Mouse (Mus musculus): Measurements from ENCODE around the gene Brd7.

The Brd7 gene

DNA sequence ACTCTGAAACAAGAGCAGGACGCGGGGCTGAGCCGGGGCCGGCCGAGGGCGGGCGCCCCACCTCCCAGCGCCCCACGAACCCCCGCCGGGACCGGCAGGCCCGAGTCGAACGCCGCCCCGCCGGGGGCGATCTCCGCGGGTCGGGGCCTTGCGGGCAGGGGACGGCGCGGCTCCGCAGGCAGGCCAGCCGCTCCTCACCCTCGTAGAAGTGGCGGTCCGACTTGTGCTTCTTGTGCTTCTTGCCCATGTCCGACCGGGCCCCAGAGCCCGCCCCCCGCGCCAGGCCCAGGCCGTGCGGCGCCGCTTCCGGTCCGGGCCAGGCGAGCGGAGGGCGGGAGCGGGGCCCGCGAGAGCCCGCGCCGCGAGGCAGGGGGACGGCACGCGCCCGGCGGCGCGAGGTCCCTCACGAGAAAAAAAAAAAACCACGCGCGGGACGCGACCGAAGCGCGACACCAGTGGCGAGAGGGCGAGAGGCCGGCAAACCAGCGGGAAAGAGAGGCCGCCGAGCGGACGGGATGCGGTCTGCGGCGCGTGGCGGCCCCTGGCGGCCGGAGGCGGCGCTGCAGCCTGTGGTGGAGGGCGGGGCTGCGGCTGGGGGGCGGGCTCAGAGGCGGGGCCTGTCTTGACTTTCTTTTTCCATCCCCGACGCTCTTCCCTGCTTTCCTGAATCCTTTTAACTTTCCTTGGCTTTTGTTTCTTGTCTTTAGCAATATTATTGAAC, at the start of gene Brd7:
Gene Brd7 (minus strand): TSS at position 487 of the 721 bp plus-strand sequence.
- DNase-seq (ENCODE audit: low spot score in 2 of 2), result peak; percentile 74 to 83

DNA sequence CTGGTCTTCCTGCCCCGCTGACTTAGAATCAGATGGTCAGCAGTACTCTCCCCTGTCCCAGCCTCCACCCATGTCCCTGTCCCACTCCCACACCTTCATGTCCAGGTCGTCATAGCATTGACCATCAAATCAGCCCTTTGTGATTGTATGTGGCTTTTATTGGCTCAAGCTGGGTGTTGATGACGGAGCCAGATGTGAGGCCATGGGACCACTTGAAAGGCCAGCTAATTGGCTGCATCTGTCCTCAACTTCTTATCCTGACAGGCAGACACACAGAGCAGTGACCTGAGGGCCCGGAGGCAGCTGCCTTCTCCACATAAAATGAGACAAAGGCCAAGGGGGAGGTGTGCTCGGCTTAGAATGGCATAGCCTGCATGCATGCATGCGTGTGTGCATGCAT, 49.5 kb upstream of the Brd7 start:
- no peak for DNase-seq (ENCODE audit: low spot score in 2 of 2)

DNA sequence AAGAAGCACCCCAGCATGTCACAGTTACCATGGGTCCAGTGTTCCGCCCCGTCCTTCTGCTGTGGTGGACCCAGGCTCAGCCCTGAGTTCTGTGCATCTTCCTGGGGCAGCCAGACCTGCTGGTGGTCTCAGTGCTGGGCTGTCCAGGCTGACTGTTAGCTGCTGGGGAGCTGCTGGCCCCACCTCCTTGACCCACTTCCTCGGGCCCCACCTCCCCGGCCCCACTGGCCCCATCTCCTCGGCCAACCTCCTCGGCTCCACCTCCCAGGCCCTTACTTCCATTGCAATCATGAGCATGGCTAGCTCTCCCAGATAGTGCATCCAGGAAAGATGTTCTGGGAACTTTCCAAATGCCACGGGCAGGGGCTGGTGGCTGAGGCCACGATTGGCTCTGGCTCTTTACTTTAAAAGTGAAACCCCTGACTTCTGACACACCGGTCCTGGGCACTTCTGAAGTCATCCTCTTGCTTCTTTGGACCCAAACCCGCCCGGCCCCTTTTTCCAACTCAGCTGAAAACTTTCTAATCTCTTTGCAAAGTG, 47.5 kb upstream of the Brd7 start:
- DNase-seq (ENCODE audit: low spot score in 2 of 2), result no peak

DNA sequence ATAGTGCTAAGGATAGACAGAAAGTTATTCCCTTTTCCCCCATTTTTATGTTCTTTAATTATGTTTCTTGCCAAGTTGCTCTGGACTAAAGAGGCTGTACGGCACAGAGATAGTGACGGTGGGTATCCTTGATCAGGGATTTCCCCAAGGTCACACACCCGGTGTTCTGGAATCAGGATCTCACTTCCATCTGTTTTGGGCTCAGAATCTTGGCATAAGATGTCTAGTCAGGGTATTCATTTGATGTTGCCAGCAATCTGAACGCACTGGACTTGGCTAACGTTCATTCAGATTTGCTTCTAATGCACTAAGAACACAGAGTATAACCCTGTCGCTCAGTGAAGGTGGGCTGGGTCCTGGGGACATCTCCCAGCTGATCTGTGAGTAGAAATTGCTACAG, 45.7 kb upstream of the Brd7 start:
- no peak for DNase-seq (ENCODE audit: low spot score in 2 of 2)

DNA sequence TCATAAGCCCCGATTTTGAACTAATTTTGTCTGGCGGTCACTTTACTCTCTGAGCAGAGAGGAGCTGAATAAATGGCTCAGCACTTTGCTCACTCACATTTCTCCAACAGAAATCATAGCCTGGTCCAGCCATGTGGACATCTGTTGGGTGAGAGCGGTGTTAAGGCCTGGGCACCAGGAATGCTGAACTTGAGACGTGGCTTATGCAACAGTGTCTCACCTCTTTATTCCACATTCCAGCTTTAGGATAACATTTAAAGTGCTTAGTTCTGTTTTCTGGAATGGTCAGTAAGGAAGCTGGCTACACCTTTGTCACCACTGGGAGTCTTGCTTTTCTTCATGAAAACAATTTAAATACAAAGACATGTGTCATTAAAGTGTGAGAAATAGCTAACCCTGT, 36.1 kb upstream of the Brd7 start:
- no peak for DNase-seq (ENCODE audit: low spot score in 2 of 2)

DNA sequence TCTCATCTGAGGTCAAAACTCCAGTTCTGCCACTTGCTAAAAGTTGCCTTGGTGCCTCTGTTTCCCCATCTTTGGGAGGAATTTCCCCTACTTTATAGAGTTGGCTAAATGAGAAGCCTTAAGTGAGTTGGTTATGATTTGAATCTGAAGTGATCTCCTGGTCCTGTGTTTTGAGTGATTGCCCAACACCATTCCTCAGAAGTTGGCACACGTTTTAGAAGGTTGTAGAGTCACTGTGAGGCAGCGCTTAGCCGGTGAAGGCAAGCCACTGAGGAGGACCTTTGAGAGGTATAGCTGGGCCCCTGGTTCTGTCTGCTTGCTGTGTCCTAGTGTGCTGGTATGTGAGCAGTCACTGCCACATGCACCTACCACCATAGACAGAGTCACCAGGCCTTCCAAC, 31.3 kb upstream of the Brd7 start:
- DNase-seq (ENCODE audit: low spot score in 2 of 2), result no peak

DNA sequence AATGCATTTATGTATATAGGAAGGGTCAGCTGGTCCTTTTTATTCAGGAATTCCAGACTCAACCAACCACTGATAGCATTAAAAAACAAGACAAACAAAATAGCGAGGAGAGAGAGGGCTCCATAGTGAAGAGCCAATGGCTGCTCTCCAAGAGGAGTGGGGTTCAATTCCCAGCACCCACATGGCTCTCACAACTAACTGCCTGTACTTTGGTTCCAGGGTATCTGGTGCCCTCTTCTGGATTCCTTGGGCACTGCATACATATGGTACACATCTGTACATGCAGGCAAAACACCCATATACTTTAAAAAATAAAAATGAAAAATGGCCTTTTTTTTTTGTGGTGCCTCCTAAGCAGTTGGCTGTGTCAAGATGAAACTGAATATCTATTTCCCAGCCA, 28.8 kb upstream of the Brd7 start:
- peak; percentile 19 to 37 for DNase-seq (ENCODE audit: low spot score in 2 of 2)

DNA sequence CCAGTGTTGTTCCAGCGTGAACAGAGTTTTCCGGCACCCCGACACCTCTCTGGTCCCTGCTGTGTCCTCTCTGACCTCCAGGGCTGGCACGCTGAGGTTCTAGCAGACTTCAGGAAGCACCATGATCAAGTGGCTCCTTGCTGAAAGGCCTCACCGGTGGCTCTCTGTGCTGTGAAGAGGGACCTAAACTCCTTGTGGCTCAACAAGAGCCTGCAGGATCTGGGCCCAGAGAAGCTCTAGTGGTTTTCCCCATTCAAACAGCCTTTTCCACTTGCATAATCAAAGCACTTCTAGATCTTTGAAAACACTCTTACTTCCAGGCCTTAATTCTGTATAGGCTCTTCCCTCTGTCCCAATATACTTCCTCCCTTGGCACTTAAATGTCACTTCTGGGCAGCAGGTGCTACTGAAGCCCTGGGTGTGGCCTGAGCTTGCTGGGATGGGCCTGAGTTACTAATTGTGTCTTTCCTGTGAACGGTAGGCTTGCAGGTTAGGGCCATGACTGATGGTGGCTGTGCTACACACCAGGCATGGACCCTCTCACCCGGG, 26.8 kb upstream of the Brd7 start:
- DNase-seq (ENCODE audit: low spot score in 2 of 2), result no peak

DNA sequence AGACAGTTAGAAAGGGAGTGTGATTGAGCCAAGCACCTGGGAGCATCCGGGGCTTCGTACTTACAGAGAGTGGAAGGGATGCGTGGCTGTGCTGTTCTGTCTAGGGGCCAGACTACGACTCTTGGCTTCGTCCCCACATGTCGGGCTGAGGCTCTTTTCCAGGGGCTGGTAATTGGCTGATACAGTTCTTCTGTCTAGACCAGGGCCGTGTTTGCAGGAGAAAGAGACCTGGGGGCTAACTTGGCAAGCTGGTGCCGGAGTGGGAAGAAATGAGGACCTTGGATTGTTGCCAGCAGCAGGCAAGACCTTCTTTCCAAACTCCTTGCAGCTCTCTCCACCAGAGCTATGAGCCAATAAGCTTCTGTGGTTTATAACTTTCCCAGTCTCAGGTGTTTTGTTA, 25.9 kb upstream of the Brd7 start:
- no peak for DNase-seq (ENCODE audit: low spot score in 2 of 2)

DNA sequence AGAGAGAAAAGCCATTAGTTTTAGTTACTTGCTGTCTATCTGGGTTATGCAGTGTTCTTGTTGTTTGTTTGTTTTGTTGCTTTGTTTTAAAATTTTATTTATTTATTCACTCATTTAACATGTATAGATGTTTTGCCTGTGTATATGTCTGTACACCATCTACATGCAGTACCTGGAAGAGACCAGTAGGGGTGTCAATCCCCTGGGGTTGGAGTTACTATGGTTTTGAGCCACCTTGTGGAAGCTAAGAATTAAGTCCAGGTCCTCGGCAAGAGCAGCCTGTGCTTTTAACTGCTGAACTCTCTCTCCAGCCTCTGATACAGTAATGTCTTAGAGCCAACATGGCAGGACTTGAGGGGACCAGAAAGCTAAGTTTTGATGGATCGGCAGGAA, 21.2 kb upstream of the Brd7 start:
- no peak for DNase-seq (ENCODE audit: low spot score in 2 of 2)

DNA sequence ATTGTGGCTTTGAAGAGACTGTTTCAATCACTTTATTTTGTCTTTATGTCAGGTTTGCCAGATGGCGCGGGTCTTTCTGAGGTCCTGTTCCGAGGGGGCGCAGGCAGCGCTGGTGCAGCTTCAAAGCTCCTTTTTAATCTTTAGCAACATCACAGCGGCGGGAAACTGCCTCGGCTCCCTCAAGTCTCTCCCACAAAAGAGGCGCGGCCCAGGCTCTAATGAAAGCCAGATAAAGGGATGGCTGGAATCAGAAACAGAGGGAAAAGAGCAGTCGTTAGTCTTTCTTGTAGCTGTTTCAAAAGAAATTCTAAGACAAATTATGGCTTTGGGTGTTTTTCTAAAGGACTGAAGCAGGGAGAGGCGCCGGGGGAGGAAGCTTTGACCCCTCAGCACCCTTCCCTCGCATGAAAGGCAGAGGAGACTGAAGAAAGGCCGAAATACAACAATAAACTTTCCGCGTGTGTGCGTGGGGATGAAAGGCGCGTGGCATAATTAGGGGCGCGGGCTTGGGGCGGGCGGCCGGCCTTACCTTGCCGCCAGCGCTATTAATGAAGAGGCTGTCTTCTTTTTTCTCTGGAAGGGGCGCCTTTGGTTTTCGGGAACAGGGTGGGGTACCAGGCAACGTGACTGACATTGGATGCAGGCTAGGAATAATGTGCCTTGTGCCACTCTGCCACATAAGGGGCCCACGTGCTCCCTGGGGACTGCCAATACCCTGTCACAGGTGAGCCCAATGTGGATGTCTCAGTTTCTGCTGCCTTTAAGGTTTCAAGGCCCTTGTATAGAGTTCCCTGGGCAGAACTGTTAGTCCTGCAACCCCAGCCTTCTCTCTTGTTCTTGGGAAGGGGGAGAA, 20.5 kb upstream of the Brd7 start:
- DNase-seq (ENCODE audit: low spot score in 2 of 2), result no peak

DNA sequence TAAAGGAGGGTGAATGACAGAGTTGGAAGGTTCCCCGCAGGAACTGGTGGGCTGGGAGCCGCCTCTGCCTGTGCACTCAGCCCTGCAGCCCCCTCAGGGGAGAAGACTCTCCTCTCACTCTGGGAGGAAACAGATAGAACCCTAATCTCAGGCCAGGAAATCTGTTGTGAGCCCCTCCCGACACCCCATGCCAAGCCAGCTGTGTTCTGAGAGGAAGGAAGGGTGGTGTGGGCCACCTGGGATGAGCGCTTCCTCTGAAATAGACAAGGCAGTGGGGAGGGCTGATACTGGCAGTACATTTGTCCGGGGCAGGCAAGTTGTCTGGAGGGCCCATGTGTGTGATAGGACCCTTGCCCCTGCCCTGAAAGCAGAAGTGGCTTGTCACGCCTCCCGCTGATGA, 18.5 kb upstream of the Brd7 start:
- no peak for DNase-seq (ENCODE audit: low spot score in 2 of 2)

DNA sequence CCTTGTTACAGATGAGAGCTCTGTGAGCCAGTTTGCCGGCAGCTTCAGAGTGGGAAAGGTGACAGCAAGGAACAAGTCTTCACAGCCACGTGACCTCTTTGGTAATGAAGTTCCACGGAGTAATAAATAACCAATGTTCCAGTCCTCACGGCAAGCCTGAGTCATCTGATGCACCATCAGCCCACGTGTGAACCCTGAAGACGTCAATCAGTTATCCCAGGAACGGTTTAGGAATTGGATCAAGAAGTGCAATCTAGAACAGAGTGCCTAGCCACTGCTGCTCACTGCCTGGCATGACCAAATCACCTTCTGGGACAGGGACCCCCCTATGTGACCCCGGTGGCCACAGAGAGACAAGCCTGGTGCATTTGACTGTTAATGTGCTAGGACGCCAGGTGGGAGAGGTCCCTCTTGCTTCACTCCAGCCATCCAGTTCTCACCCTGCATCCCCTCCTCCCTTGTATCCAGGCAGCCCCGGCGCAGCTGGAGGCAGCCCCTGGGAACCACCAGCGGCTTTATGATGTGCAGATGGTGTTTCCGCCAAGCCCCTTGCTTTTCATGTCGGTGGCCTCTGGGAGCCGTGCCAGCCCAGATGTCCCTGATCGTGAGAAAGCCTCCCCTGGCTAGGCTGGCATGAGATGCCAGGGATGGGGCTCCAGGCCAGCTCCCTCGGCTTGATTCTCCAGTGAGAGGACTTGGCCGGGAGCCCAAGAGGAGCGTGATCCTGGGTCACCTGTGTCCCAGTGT, 15.0 kb upstream of the Brd7 start:
- no peak for DNase-seq (ENCODE audit: low spot score in 2 of 2)

DNA sequence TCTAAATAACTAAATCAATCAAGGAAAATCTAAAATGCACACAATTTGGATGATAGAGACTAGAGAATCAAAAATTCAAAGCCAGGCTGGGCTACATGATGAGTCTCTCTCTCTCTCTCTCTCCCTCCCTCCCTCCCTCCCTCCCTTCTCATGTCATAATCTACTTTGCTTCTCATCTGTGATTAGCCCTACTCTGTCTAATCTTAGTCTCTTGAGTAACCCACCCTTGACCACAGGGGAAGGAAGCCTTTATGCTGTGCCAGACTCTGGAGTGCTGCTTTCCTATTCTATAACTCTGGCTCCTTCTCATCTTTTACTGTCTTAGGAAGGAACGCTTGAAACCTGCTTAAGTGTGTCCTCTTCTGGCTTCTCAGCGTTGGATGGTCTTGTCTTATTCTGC, 9.5 kb upstream of the Brd7 start:
- no peak for DNase-seq (ENCODE audit: low spot score in 2 of 2)

DNA sequence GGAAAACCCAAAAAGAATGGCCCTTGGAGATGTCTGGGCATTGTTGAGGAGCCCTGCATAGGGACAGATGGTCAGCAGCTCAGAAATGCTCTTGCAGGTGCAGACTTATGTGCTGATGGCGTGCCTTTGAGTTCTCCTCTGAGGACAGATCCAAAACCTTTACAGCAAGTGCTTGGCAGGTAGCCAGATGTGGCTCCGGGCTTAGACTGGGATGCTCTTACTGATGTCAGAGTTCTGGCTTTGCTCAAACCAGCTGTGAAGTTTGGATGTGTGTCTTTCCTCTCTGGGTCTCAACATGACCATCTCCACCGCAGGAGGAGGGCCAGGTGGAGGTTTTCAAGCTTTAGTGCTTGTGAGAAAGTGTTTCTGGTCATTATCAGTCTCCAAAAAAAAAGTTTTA, 7.8 kb upstream of the Brd7 start:
- DNase-seq (ENCODE audit: low spot score in 2 of 2), result no peak

DNA sequence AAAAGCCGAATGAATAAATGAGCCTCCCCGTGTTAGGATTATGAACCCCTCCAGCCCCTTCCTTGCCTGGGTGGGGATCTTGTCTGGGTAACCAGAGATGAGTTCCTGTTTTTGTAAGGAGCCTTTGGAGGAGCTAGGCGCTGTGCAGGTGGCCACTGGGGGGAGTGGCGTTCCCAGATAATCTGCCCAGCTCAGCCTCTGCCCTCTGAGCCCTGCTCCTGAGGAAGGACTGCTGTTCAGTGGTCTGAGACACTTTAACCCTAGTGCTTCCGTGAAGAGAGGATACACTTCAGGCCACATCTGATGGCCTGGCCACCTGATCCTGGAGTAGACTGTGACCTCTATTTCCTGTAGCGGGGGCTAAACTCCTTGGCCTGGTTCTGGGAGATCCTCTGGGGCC, 7.2 kb upstream of the Brd7 start:
- no peak for DNase-seq (ENCODE audit: low spot score in 2 of 2)

DNA sequence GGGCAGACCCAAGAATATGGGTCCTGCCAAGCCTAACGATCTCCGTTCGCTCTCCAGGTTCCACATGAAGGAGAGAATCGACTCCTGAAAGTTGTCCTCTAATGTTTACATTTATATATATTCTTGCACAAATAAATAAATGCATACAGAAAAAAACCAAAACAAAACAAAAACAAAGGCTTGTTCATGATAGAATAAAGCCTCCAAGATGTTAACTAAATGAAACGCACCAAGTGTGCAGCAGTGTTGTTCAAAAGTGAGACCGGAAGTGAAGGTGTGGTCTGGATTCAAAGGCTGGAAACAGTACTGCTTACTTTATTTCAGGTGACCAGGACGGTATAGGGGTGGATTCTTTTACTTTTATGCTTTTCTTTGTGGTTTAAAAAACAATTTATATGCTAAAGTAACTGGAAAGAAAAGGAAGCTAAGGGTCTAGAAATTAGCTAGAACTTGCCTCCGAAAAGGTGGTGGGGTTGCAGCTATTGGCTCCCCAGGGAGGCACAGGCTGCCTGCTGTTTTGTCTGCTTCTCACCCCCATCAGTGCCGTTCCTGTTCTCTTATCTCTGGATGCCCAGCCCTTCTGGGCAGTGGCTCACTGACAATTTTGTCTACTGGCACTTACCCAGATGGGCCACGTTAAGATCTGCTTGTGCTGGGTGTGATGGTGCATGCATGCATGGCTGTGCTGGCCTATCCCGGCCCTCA, 604 bp upstream of the Brd7 start:
- no peak for DNase-seq (ENCODE audit: low spot score in 2 of 2)

DNA sequence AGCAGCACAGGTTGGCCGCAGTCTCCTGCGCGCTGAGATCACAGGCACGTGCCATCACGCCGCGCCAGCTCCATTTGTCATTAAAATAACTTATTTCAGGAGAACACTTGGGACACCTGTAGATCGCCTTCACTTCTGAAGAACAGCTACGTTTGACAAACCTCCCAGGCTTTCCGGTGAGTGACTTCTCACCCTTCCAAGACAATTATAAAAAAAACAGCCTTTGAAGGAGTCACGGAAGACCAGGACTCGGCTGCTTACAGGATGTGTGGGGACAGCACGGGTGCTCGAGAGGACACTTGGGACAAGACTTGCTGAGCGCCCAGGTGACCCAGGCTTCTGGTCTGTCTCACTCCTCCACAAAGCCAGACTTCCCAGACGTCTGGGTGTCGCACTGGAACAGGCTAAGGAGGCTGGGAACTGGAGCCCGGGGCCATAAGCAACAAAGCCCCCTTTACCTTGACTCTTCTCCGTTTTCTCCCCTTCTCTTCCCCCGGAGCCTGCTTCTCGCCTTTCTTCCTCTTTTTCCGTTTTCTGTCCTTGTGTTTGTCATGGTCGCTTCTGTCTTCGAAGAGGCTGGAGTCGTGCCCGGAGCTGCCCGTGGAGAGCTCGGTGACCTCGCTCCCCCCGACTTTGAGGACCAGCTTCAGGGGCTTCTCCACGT, 818 bp downstream of the Brd7 start:
- peak; percentile 2 to 6 for DNase-seq (ENCODE audit: low spot score in 2 of 2)

DNA sequence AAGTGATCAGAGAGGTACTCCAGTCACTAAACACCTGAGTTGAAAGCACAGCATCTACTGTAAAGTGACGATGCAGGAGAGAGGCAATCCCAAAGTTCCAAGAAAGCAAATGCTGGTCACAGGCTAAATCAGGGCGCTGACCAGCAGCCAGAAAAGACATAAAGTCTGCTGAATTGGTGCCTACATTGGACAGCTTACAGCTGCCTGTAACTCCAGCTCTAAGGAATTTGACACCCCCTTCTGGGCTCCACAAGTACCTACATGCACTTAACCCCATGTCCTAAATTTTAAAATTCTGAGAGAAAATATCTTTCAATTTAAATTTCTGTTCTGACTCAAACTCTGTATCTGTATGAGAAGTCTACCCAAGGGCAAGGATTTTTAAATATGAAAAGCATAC, 2.0 kb downstream of the Brd7 start:
- no peak for DNase-seq (ENCODE audit: low spot score in 2 of 2)

DNA sequence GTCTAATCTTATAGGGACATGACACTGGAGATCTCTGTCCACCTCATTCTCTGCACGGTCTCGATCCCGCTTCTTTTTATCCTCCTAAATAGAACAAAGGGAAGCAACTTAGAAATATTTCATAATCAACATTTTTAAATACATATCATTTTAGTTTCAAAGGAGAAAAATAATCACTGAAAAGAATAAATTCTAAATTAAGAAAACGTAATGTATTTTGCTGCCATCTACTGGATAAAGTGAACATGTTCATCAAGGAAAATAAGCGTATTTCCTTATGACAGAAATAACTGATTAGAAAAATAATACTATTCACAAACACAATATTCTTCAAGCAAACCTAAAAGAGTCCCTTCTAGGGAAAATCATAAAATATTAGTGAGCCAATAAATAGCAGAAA, 4.0 kb downstream of the Brd7 start:
- no peak for DNase-seq (ENCODE audit: low spot score in 2 of 2)
